Mouse (Mus musculus): ENCODE results near the gene Ap3s2. TPM values are rescaled to one million over a fixed set of nuclear protein-coding genes. Genes with fewer than 3 reads are reported as not detected.
A peak's percentile ranks its signal among the peaks of the same experiment; 100 is the strongest.

Gene Ap3s2
- polyA plus RNA-seq, 1 experiment from 2014 or later = 41.3 TPM

GRCm38 (mm10) chr7:79880033-79880432 is 40.4 kb downstream of the Ap3s2 start:
- H3K4me3 ChIP-seq = no peak overlapping the region
- H3K4me1 ChIP-seq = peaks cover 6% of the 10 kb centered on the region
- no peak overlapping the region for H3K27ac ChIP-seq
- no peak for DNase-seq (ENCODE audit: low spot score)
- no peaks in the 10 kb centered on the region for H3K9me3 ChIP-seq
- peaks cover 46% of the 10 kb centered on the region for H3K36me3 ChIP-seq
- no peaks in the 10 kb centered on the region for H3K27me3 ChIP-seq (ENCODE audit: insufficient read depth, poor library complexity, severe bottlenecking)
- WGBS = 92% methylated on average over 6 of the region's 6 CpGs

DNA sequence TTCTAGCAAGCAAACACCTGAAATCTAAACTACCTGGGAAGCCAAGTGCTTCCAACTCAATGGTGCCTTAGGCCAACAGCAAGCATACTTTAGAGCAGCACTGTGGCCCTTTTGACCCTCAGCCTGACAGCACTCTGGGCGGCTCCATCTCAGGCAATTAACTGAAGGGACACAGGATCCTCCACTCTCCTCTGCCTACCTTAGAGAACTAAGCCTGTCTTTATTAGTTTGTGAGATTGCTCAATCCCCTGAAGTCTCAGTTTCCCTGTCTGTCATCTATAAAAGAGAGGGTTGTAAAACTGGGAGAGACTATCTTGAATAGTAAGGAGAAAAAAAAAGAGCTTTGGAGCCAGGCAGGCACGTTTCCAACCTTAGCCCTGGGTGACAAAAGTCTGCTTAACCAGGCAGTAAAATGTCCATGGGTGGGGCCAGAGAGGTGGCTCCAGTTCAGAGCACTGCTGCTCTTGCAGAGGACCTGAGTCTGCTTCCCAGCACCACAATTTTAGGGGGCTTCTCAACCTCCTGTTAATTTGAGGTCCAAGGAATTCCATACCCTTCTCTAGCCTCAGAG is 41.9 kb downstream of the Ap3s2 start:
- H3K27me3 ChIP-seq (ENCODE audit: insufficient read depth, poor library complexity, severe bottlenecking) = no peaks in the 10 kb centered on the region
- no peaks in the 10 kb centered on the region for H3K9me3 ChIP-seq
- no peak overlapping the region for H3K4me3 ChIP-seq
- no peak for DNase-seq (ENCODE audit: low spot score)
- WGBS = 80% methylated on average over 2 of the region's 2 CpGs
- peaks cover 43% of the 10 kb centered on the region for H3K36me3 ChIP-seq
- peaks cover 6% of the 10 kb centered on the region for H3K4me1 ChIP-seq
- no peak overlapping the region for H3K27ac ChIP-seq

DNA sequence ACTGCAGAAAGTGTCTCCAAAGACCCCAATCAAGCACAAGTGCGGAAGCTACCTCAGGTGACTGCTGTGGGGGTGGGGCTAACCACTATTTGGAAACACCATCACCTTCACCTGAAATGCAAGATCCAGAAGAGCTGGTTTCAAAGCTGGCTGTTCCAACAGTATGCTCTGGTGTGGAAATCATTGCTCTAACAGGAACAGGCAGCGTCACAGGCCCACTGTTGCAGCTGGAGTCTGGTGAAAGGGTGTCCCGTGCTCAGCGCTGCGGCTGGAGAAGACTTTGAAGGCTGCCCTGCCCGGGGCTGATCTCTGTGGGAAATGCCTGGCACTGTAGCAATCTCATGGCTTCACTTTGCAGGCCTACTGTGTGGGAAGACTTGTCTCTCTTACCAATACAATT is 47.0 kb downstream of the Ap3s2 start:
- DNase-seq (ENCODE audit: low spot score) = no peak
- 78% methylated on average over 6 of the region's 6 CpGs for WGBS
- H3K4me3 ChIP-seq = no peak overlapping the region
- H3K27me3 ChIP-seq (ENCODE audit: insufficient read depth, poor library complexity, severe bottlenecking) = no peaks in the 10 kb centered on the region
- H3K4me1 ChIP-seq = peaks cover 2% of the 10 kb centered on the region; the same call in 1 of the 2 replicates
- no peaks in the 10 kb centered on the region for H3K9me3 ChIP-seq
- peaks cover 12% of the 10 kb centered on the region; the same call in 1 of the 2 replicates for H3K36me3 ChIP-seq
- no peak overlapping the region for H3K27ac ChIP-seq

DNA sequence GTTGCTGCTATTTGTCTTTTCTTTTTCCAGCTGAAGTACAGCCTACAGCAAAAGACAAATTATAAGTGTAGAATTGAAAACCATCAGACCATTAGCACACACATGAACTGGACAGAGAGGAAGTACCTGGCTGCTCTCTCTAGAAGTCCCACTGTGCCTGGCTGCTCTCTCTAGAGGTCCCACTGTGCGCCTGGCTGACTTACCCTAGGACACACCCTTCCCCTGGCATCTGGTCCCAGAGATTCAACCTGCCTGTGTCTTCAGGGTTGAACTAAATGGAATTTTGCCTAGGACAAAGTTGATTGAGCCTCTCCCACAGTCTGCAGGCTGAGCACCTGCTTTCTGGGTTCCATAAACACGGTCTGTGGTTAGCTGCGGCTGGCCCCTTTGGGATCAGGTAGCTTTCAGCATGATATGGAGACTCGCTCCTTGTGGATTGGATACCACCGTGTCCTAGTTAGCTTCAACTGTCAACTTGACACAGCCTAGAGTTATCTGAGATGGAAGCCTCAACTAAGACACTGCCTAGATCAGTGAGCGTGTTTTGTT is 48.6 kb downstream of the Ap3s2 start:
- no peaks in the 10 kb centered on the region for H3K9me3 ChIP-seq
- 85% methylated on average over 6 of the region's 6 CpGs for WGBS
- peaks cover 2% of the 10 kb centered on the region; the same call in 1 of the 2 replicates for H3K4me1 ChIP-seq
- no peak overlapping the region for H3K27ac ChIP-seq
- no peak for DNase-seq (ENCODE audit: low spot score)
- H3K27me3 ChIP-seq (ENCODE audit: insufficient read depth, poor library complexity, severe bottlenecking) = no peaks in the 10 kb centered on the region
- no peak overlapping the region for H3K4me3 ChIP-seq
- 0 out of 2 replicates have a peak, but pooled peaks cover 5% of the 10 kb centered on the region for H3K36me3 ChIP-seq

DNA sequence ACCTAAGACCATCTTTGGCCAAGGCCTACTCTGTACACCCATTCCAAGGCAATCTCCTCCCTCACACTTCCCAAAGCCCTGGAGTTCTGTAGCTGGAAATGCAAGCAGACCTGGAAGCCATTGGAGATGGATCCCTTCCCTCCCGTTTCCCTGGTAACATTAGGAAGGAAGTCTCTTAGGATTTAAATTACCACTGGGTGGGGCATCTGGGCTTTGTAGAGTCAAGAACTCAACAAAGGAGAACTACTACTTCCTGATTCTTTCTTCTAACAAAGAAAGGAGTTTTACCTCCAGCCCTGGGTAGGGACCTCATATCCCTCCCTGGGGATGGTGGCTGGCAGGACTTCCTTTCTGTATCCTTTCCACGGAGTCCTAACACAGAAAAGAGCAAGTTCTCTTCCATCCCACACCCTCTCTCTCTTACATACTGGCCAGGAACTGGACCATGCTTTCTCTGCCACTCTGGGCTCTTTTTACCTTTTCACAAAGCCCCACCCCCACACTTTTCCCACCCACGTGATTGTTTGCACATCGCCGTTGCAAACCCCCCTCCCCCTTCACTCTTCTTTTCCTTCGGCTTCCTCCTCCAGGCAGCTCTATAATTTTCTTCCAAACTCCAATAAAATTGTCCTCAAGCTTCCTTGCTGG is 51.3 kb downstream of the Ap3s2 start:
- Histone ChIP-seq H3K4me3 (no peak overlapping the region), H3K27ac (no peak overlapping the region), H3K27me3 (ENCODE audit: insufficient read depth, poor library complexity, severe bottlenecking) (no peaks in the 10 kb centered on the region), H3K36me3 (no peaks in the 10 kb centered on the region), H3K4me1 (peaks cover 2% of the 10 kb centered on the region; the same call in 1 of the 2 replicates), H3K9me3 (no peaks in the 10 kb centered on the region)
- 57% methylated on average over 6 of the region's 6 CpGs for WGBS
- no peak for DNase-seq (ENCODE audit: low spot score)

- WGBS = 75% methylated on average over 7 of the region's 7 CpGs
- DNase-seq (ENCODE audit: low spot score) = no peak
- H3K27ac ChIP-seq = no peak overlapping the region
Observed at GRCm38 (mm10) chr7:79868475-79868874, 52.0 kb downstream of the Ap3s2 start.

GRCm38 (mm10) chr7:79867861-79868260 is 52.6 kb downstream of the Ap3s2 start:
- Histone ChIP-seq H3K4me1 (peaks cover 5% of the 10 kb centered on the region), H3K9me3 (no peaks in the 10 kb centered on the region), H3K4me3 (no peak overlapping the region), H3K27ac (no peak overlapping the region), H3K36me3 (no peaks in the 10 kb centered on the region), H3K27me3 (ENCODE audit: insufficient read depth, poor library complexity, severe bottlenecking) (0 out of 2 replicates have a peak, but pooled peaks cover 1% of the 10 kb centered on the region)
- DNase-seq (ENCODE audit: low spot score) = no peak
- 77% methylated on average over 13 of the region's 13 CpGs for WGBS

More at GRCm38 (mm10) chr7:79868475-79868874, 52.0 kb downstream of the Ap3s2 start:
- H3K9me3 ChIP-seq = no peaks in the 10 kb centered on the region
- no peaks in the 10 kb centered on the region for H3K36me3 ChIP-seq
- H3K27me3 ChIP-seq (ENCODE audit: insufficient read depth, poor library complexity, severe bottlenecking) = no peaks in the 10 kb centered on the region
- no peak overlapping the region for H3K4me3 ChIP-seq
- H3K4me1 ChIP-seq = peaks cover 2% of the 10 kb centered on the region; the same call in 1 of the 2 replicates

GRCm38 (mm10) chr7:79866294-79867000 is 54.0 kb downstream of the Ap3s2 start:
- DNase-seq (ENCODE audit: low spot score) = no peak
- no peaks in the 10 kb centered on the region for H3K36me3 ChIP-seq
- no peaks in the 10 kb centered on the region for H3K9me3 ChIP-seq
- 0 out of 2 replicates have a peak, but pooled peaks cover 6% of the 10 kb centered on the region for H3K27me3 ChIP-seq (ENCODE audit: insufficient read depth, poor library complexity, severe bottlenecking)
- H3K4me3 ChIP-seq = no peak overlapping the region
- H3K4me1 ChIP-seq = peaks cover 11% of the 10 kb centered on the region
- WGBS = 74% methylated on average over 3 of the region's 3 CpGs
- H3K27ac ChIP-seq = no peak overlapping the region

- no peaks in the 10 kb centered on the region for H3K9me3 ChIP-seq
- no peaks in the 10 kb centered on the region for H3K36me3 ChIP-seq
- H3K27ac ChIP-seq = no peak overlapping the region
- H3K27me3 ChIP-seq (ENCODE audit: insufficient read depth, poor library complexity, severe bottlenecking) = 0 out of 2 replicates have a peak, but pooled peaks cover 6% of the 10 kb centered on the region
- H3K4me1 ChIP-seq = peaks cover 28% of the 10 kb centered on the region
- WGBS = 74% methylated on average over 8 of the region's 8 CpGs
- H3K4me3 ChIP-seq = no peak overlapping the region
- no peak for DNase-seq (ENCODE audit: low spot score)
Observed at GRCm38 (mm10) chr7:79861794-79862193, 58.7 kb downstream of the Ap3s2 start.

DNA sequence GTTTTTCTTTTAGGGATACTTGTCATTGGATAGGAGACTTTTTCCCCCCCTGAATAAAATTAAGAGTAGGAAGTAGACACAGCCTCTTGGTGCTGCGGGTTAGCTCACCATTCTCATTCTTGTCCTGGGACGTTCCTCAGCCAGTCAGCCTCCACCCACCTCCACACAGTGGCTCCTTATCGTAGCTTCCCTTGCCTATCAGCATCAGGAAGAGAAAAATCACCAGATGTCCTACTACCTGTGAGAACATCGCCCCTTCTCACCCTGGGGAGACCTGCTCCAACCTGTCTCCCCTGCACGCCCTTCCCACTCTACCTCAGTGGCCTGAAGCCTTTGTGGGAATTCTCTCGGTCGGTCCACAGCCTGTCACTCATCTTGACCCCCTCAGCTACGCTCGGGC is 59.6 kb downstream of the Ap3s2 start, which contains the start of gene Anpep:
Gene Anpep, minus strand, starts transcription at position 249 of the 400 bp plus-strand sequence.
- Histone ChIP-seq H3K4me1 (peaks cover 28% of the 10 kb centered on the region), H3K27ac (no peak within 1 kb of the TSS), H3K36me3 (no peaks in the 10 kb centered on the region), H3K27me3 (ENCODE audit: insufficient read depth, poor library complexity, severe bottlenecking) (0 out of 2 replicates have a peak, but pooled peaks cover 6% of the 10 kb centered on the region), H3K4me3 (no peak within 1 kb of the TSS), H3K9me3 (no peaks in the 10 kb centered on the region)
- DNase-seq (ENCODE audit: low spot score) = no peak
- WGBS = 64% methylated on average over 9 of the region's 9 CpGs

GRCm38 (mm10) chr7:79858956-79859630 is 61.4 kb downstream of the Ap3s2 start:
- Histone ChIP-seq H3K36me3 (no peaks in the 10 kb centered on the region), H3K9me3 (no peaks in the 10 kb centered on the region), H3K4me1 (peaks cover 28% of the 10 kb centered on the region), H3K4me3 (no peak overlapping the region), H3K27me3 (ENCODE audit: insufficient read depth, poor library complexity, severe bottlenecking) (0 out of 2 replicates have a peak, but pooled peaks cover 6% of the 10 kb centered on the region), H3K27ac (0 out of 2 replicates have a peak overlapping the region, but pooled peaks have one; percentile 0)
- no peak for DNase-seq (ENCODE audit: low spot score)
- WGBS = 61% methylated on average over 9 of the region's 9 CpGs

DNA sequence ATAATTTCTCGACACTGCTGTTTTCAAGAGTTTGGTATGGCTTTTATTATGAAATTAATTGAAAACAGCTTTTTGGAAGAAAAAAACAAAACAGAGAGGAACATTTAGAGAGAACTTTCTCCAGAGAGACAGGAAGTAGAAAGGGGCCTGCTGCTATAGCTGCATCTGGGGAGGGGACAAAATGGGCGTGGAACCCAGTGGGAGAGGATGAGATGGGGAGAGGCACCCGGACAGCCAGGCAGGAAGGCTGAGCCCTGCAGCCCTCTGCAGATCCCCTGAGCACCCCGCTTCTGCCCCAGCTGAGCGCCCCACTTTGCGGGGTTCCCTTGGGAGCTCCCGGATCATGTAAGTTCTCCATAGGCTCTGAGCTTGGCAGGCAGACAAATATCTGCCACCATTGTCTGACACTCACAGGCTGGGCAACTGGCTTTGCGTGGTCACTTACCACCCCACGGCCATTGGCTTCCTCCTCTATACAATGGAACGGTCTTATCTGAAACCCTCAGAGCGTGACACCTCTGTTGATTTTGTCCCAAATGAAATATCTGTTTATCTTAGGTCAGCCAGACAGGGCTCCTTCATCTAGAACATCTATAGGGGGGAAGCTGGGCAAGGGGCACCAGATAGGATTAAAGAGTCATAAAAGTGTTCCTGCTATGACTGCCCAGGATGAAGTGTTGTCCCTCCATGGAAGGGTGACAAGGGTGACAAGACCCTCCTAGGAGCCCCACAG is 62.1 kb downstream of the Ap3s2 start:
- DNase-seq (ENCODE audit: low spot score) = no peak
- WGBS = 51% methylated on average over 10 of the region's 11 CpGs

More for the DNA sequence above, 62.1 kb downstream of the Ap3s2 start:
- no peaks in the 10 kb centered on the region for H3K9me3 ChIP-seq
- H3K36me3 ChIP-seq = no peaks in the 10 kb centered on the region
- no peak overlapping the region for H3K4me3 ChIP-seq
- H3K27ac ChIP-seq = 0 out of 2 replicates have a peak overlapping the region, but pooled peaks have one; percentile 42
- 0 out of 2 replicates have a peak, but pooled peaks cover 6% of the 10 kb centered on the region for H3K27me3 ChIP-seq (ENCODE audit: insufficient read depth, poor library complexity, severe bottlenecking)
- peaks cover 28% of the 10 kb centered on the region for H3K4me1 ChIP-seq
